Mouse (Mus musculus) hindbrain, embryonic 11.5 days (tissue): ENCODE measurements around the gene Sox30. TPM values are rescaled to one million over a fixed set of nuclear protein-coding genes. Genes with fewer than 3 reads are reported as not detected.

Source experiments
- ATAC-seq: fragments of 200-750 bp; cut with Nextera tagmentation; 2 replicates; pipeline ENCODE4 v1.8.0; 2017; ENCODE audit warnings: mild to moderate bottlenecking, moderate TSS enrichment, moderate library complexity; ENCODE audit not compliant: low FRiP score
- DNase-seq: peaks from one replicate; pipeline ENCODE4 v3.0.0-alpha.2; 2015; ENCODE audit warnings: low spot score
- H3K27ac ChIP-seq: fragments of 300-500 bp; sonication (generic); 2 replicates; pipeline ENCODE4 v1.5.1; 2014; ENCODE audit warnings: mild to moderate bottlenecking, low read depth, low read length
- H3K27me3 ChIP-seq: fragments of 300-500 bp; sonication (generic); 2 replicates; pipeline ENCODE4 v1.6.1; 2014; ENCODE audit warnings: mild to moderate bottlenecking, low read length, moderate library complexity, mixed read lengths; ENCODE audit not compliant: control insufficient read depth, insufficient read depth
- H3K36me3 ChIP-seq: fragments of 300-500 bp; sonication (generic); 2 replicates; pipeline ENCODE4 v1.6.1; 2014; ENCODE audit warnings: mild to moderate bottlenecking, low read length, moderate library complexity, mixed read lengths; ENCODE audit not compliant: control insufficient read depth, insufficient read depth
- H3K4me1 ChIP-seq: fragments of 300-500 bp; sonication (generic); replicated peaks from 2 replicates; pipeline ENCODE4 v1.6.1; 2014; ENCODE audit warnings: low read length, mixed read lengths; ENCODE audit not compliant: control insufficient read depth, insufficient read depth
- H3K4me2 ChIP-seq: fragments of 300-500 bp; sonication (generic); replicated peaks from 2 replicates; pipeline ENCODE4 v1.6.1; 2014; ENCODE audit warnings: mild to moderate bottlenecking, low read depth, low read length
- H3K4me3 ChIP-seq: fragments of 300-500 bp; sonication (generic); 2 replicates; pipeline ENCODE4 v1.5.1; 2014; ENCODE audit warnings: low read depth, low read length
- H3K9ac ChIP-seq: fragments of 300-500 bp; sonication (generic); 2 replicates; pipeline ENCODE4 v1.6.1; 2014; ENCODE audit warnings: low read depth, low read length
- H3K9me3 ChIP-seq: fragments of 300-500 bp; sonication (generic); 2 replicates; pipeline ENCODE4 v1.6.1; 2016; ENCODE audit warnings: low read length; ENCODE audit not compliant: control insufficient read depth
- WGBS: fragments of 180-500 bp; shearing (Covaris S2); extraction: QIAGEN DNeasy Blood & Tissue Kit; methylation state at CpG from one replicate; pipeline ENCODE4 v1.1.7; 2014; 5-methylcytosine and 5-hydroxymethylcytosine counted together
- polyA plus RNA-seq: library from polyadenylated mRNA; unstranded; fragments of >200 nt; fragmentation: Nextera tagmentation; extraction: Ambion mirVana; gene quantifications from 2 replicates; pipeline ENCODE4 v1.2.1, GENCODE M21; 2014

The Sox30 gene
- polyA plus RNA-seq, 1 experiment from 2014 or later: 0.15 TPM

- H3K27ac ChIP-seq: 0 out of 2 replicates have a peak overlapping the region, but pooled peaks have one; percentile 34
- H3K4me2 ChIP-seq: no peak overlapping the region
- H3K4me1 ChIP-seq: no peaks in the 10 kb centered on the region
- H3K36me3 ChIP-seq: no peaks in the 10 kb centered on the region
- ATAC-seq: no peak
- no peak for DNase-seq
- 71% methylated on average over 8 of the region's 8 CpGs for WGBS
- H3K27me3 ChIP-seq: no peaks in the 10 kb centered on the region
- H3K9me3 ChIP-seq: no peaks in the 10 kb centered on the region
- H3K9ac ChIP-seq: no peak overlapping the region
- no peak overlapping the region for H3K4me3 ChIP-seq
These were observed 84.7 kb downstream of the Sox30 start for GRCm38 (mm10) chr11:46064767-46065166.

DNA sequence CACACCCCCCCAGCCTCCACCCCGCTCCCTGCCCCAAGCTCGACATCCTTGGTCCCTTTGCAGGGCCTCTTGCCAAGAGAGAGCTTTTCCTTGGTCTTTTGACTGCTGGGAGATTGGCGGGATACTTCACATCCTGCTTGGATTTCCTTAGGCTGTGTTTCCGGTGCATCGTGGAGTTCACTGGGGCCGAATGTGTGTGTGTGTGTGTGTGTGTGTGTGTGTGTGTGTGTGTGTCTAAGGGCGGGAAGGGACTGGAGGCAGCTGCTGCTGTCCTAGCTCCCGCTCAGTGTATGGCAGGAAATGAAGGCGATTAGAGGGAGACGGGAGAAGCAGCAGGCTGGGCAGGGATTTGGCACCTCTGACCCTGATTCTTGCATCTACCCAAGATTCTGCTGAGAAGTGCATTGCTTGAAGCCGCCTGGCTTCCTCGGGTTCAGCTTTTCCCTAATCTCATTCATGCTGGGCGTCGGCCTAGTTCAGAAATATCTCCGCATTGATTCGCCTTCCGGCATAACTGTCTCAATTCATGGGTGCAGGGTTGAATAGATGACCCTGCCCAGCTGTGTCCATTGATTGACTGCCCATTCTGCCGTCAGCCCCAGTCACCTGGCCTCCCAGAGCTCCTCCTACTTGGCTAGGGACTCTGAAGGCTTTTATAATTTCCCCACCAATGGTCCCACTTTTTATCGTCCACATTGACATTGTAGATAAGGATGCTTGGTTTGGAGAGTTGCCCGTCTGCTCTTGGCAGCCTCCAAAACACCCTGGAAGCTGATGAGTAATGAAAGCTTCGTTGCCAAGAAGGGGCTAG lies 85.3 kb downstream of the Sox30 start:
- Histone ChIP-seq H3K9me3 (no peaks in the 10 kb centered on the region), H3K4me1 (peaks cover 3% of the 10 kb centered on the region; the same call in 1 of the 2 replicates), H3K9ac (no peak overlapping the region), H3K4me3 (no peak overlapping the region), H3K27ac (peak overlapping the region; percentile 34; the same call in 1 of the 2 replicates), H3K36me3 (no peaks in the 10 kb centered on the region), H3K4me2 (no peak overlapping the region), H3K27me3 (no peaks in the 10 kb centered on the region)
- ATAC-seq (peak; percentile 51; the same call in 1 of the 2 replicates), DNase-seq (no peak)
- 72% methylated on average over 20 of the region's 21 CpGs for WGBS

Other genes with a start within 250 kb of the Sox30 start
- gene Clint1, start 128.3 kb upstream of the Sox30 start, polyA plus RNA-seq: 52.1 and 64.0 TPM in 2 replicates
- 10.6 and 12.0 TPM in 2 replicates for gene Lsm11, start 35.4 kb upstream of the Sox30 start, polyA plus RNA-seq
- 13.1 and 15.7 TPM in 2 replicates for gene Thg1l, start 24.8 kb upstream of the Sox30 start, polyA plus RNA-seq
- 2.7 and 4.1 TPM in 2 replicates for gene Gm12166, start 72.0 kb downstream of the Sox30 start, polyA plus RNA-seq
- 9.4 and 9.6 TPM in 2 replicates for gene Adam19, start 75.7 kb downstream of the Sox30 start, polyA plus RNA-seq
- 0.96 and 1.6 TPM in 2 replicates for gene Nipal4, start 186.2 kb downstream of the Sox30 start, polyA plus RNA-seq